Mouse (Mus musculus): ENCODE results near the gene Naa38. TPM values are rescaled to one million over a fixed set of nuclear protein-coding genes. Genes with fewer than 3 reads are reported as not detected.
"Not testable (repeated sequence)": the region's sequence is repeated elsewhere in the genome, so short reads cannot be mapped to it uniquely, and the experiment has no call there.

Naa38 gene
- polyA plus RNA-seq, 3 experiments from 2014 or later, result 108 to 130 (median 112) TPM

- no peak for ATAC-seq
Observed at GRCm38 (mm10) chr11:69373223-69373965, 21.9 kb upstream of the Naa38 start.

GRCm38 (mm10) chr11:69375646-69376045 lies 19.6 kb upstream of the Naa38 start:
- ATAC-seq, result no peak

- no peak for ATAC-seq
Observed at GRCm38 (mm10) chr11:69377766-69378165, 17.5 kb upstream of the Naa38 start.

GRCm38 (mm10) chr11:69379600-69379999 lies 15.7 kb upstream of the Naa38 start:
- ATAC-seq, result no peak

GRCm38 (mm10) chr11:69381356-69381755 lies 13.9 kb upstream of the Naa38 start:
- ATAC-seq, result no peak

- ATAC-seq, result no peak
Observed at GRCm38 (mm10) chr11:69382478-69383105, 12.7 kb upstream of the Naa38 start.

GRCm38 (mm10) chr11:69384979-69385378 lies 10.3 kb upstream of the Naa38 start:
- no peak for ATAC-seq

- no peak for ATAC-seq
Observed at GRCm38 (mm10) chr11:69386758-69387157, 8.5 kb upstream of the Naa38 start.

GRCm38 (mm10) chr11:69388680-69389079 lies 6.6 kb upstream of the Naa38 start:
- ATAC-seq, result no peak

- peak; percentile 20 for ATAC-seq
Observed at GRCm38 (mm10) chr11:69389531-69390399, 5.5 kb upstream of the Naa38 start.

- peak; percentile 19 for ATAC-seq
Observed at GRCm38 (mm10) chr11:69390400-69391034, 4.8 kb upstream of the Naa38 start.

- ATAC-seq, result not testable (repeated sequence)
Observed at GRCm38 (mm10) chr11:69394591-69395167, 608 bp upstream of the Naa38 start.

- ATAC-seq, result peak; percentile 88
Observed at GRCm38 (mm10) chr11:69395634-69396373, 517 bp downstream of the Naa38 start.

- ATAC-seq, result no peak
Observed at GRCm38 (mm10) chr11:69396772-69397171, 1.5 kb downstream of the Naa38 start.

- no peak for ATAC-seq
Observed at GRCm38 (mm10) chr11:69397581-69398057, 2.3 kb downstream of the Naa38 start.

GRCm38 (mm10) chr11:69398059-69398458 lies 2.8 kb downstream of the Naa38 start, which contains the start of gene Tmem88:
Gene Tmem88, minus strand, starts transcription at chr11:69398234.
- ATAC-seq, result no peak

- no peak for ATAC-seq
Observed at GRCm38 (mm10) chr11:69398486-69399200, 3.4 kb downstream of the Naa38 start.

- no peak for ATAC-seq
Observed at GRCm38 (mm10) chr11:69399201-69400082, 4.2 kb downstream of the Naa38 start.

GRCm38 (mm10) chr11:69400083-69400850 lies 5.0 kb downstream of the Naa38 start:
- ATAC-seq, result no peak
